Mouse (Mus musculus): ENCODE measurements around the gene Grik2. TPM values are rescaled to one million over a fixed set of nuclear protein-coding genes. Genes with fewer than 3 reads are reported as not detected.
"Not testable (repeated sequence)": the region's sequence is repeated elsewhere in the genome, so short reads cannot be mapped to it uniquely, and the experiment has no call there.

Gene Grik2
- polyA plus RNA-seq, 1 experiment from 2014 or later = 6.5 TPM

DNA sequence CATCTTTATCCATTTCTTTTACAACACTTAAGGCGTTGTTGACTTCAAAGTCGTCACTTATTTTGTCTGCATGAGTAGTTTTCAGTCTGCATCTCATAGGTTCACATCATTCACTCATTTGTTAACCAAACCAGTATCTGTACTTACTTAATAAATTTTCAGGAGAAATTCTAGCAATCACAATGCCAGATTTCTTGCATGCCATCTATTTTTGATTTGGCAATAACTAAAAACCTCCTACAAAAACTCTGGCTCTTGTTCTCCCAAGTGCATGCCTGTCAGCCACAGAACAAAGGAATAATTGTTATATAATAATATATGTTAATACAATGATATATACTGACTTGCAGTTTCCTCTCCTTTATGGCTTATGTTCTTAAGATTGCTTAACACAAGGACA lies 331.8 kb downstream of the Grik2 start:
- no peak overlapping the region for H3K9ac ChIP-seq (ENCODE audit: low read depth, low read length)

DNA sequence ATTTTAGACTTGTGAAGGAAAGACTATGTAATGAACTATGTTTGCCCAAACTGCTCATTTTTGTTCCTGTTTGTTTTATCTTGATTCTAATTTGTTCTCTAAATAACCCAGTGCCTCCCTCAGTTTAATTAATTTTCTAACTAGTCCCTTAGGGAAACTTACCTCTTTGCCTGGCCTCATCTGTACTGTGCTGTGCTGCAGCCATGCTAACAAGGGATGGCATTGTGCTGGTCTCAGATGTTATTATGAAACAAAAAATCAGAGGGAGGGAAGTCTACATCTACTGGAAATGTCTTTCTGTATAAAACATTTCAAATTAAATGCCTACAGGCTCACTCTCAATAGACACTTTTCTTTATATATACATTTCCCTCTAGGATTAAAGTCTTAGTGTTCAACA lies 335.0 kb downstream of the Grik2 start:
- ATAC-seq (ENCODE audit: low FRiP score, low TSS enrichment) = no peak
- Histone ChIP-seq H3K9me3 (ENCODE audit: control insufficient read depth, low read length) (no peaks in the 10 kb centered on the region), H3K9ac (ENCODE audit: low read depth, low read length) (no peak overlapping the region), H3K4me2 (replicated peaks; ENCODE audit: low read depth, low read length) (no peak overlapping the region), H3K4me3 (ENCODE audit: low read length) (no peak overlapping the region), H3K27me3 (ENCODE audit: control insufficient read depth, insufficient read depth, low read length) (no peaks in the 10 kb centered on the region), H3K4me1 (ENCODE audit: control insufficient read depth, insufficient read depth, low read length) (no peaks in the 10 kb centered on the region), H3K27ac (ENCODE audit: low read depth, low read length) (no peak overlapping the region), H3K36me3 (ENCODE audit: control insufficient read depth, insufficient read depth, low read length) (no peaks in the 10 kb centered on the region)

More for the DNA sequence above, 331.8 kb downstream of the Grik2 start:
- ATAC-seq (ENCODE audit: low FRiP score, low TSS enrichment) = no peak
- Histone ChIP-seq H3K4me2 (replicated peaks; ENCODE audit: low read depth, low read length) (no peak overlapping the region), H3K36me3 (ENCODE audit: control insufficient read depth, insufficient read depth, low read length) (no peaks in the 10 kb centered on the region), H3K4me3 (ENCODE audit: low read length) (no peak overlapping the region), H3K27me3 (ENCODE audit: control insufficient read depth, insufficient read depth, low read length) (no peaks in the 10 kb centered on the region), H3K4me1 (ENCODE audit: control insufficient read depth, insufficient read depth, low read length) (no peaks in the 10 kb centered on the region), H3K27ac (ENCODE audit: low read depth, low read length) (no peak overlapping the region), H3K9me3 (ENCODE audit: control insufficient read depth, low read length) (no peaks in the 10 kb centered on the region)
- WGBS = 88% methylated on average over 2 of the region's 2 CpGs

DNA sequence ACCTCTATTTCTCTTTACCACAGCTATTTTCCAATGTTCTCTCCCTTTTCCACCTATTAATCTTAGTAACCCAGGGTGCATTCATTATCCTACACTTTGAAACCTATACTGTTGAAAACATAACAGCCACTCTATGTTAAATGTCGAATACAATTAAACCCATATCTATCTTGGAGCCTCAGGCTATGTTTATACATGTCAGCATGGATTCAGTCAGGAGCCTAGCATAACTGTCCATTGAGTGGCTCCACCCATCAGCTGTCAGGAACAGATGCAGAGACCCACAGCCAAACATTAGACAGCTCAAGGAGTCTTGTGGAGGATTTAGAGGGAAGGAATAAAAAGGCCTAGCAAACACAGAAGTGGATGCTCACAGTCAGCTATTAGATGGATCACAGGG lies 347.2 kb downstream of the Grik2 start:
- no peak overlapping the region for H3K4me3 ChIP-seq (ENCODE audit: low read length)
- H3K36me3 ChIP-seq (ENCODE audit: control insufficient read depth, insufficient read depth, low read length) = no peaks in the 10 kb centered on the region
- H3K4me2 ChIP-seq (replicated peaks; ENCODE audit: low read depth, low read length) = no peak overlapping the region
- H3K9ac ChIP-seq (ENCODE audit: low read depth, low read length) = no peak overlapping the region
- H3K9me3 ChIP-seq (ENCODE audit: control insufficient read depth, low read length) = no peaks in the 10 kb centered on the region
- H3K27ac ChIP-seq (ENCODE audit: low read depth, low read length) = no peak overlapping the region
- WGBS = 75% methylated on average over 1 of the region's 1 CpGs
- ATAC-seq (ENCODE audit: low FRiP score, low TSS enrichment) = no peak
- H3K27me3 ChIP-seq (ENCODE audit: control insufficient read depth, insufficient read depth, low read length) = no peaks in the 10 kb centered on the region
- H3K4me1 ChIP-seq (ENCODE audit: control insufficient read depth, insufficient read depth, low read length) = no peaks in the 10 kb centered on the region

DNA sequence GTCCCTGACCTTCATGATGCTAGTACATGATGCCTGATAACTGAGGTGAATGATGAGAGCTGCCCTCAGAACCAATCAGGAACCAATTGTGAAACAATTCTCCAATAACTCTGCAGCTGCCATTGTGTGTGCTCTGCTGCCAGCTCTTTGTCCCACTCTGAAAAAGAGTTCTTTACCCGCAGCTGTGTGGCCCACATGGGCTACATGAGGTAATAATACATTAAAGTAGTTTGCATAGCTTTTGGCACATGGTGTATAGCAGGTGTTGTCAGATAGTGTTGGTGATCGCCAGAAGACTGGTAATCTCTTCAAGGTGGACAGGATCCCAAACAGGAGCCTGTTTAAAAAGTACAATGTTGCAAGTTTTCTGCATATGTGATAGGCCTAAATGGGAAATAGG lies 351.5 kb downstream of the Grik2 start:
- Histone ChIP-seq H3K36me3 (ENCODE audit: control insufficient read depth, insufficient read depth, low read length) (no peaks in the 10 kb centered on the region), H3K4me3 (ENCODE audit: low read length) (no peak overlapping the region), H3K4me2 (replicated peaks; ENCODE audit: low read depth, low read length) (no peak overlapping the region), H3K27ac (ENCODE audit: low read depth, low read length) (no peak overlapping the region), H3K9me3 (ENCODE audit: control insufficient read depth, low read length) (no peaks in the 10 kb centered on the region), H3K27me3 (ENCODE audit: control insufficient read depth, insufficient read depth, low read length) (no peaks in the 10 kb centered on the region), H3K4me1 (ENCODE audit: control insufficient read depth, insufficient read depth, low read length) (no peaks in the 10 kb centered on the region), H3K9ac (ENCODE audit: low read depth, low read length) (no peak overlapping the region)
- whole genome bisulfite sequencing = 81% methylated on average over 2 of the region's 2 CpGs
- ATAC-seq (ENCODE audit: low FRiP score, low TSS enrichment) = no peak

DNA sequence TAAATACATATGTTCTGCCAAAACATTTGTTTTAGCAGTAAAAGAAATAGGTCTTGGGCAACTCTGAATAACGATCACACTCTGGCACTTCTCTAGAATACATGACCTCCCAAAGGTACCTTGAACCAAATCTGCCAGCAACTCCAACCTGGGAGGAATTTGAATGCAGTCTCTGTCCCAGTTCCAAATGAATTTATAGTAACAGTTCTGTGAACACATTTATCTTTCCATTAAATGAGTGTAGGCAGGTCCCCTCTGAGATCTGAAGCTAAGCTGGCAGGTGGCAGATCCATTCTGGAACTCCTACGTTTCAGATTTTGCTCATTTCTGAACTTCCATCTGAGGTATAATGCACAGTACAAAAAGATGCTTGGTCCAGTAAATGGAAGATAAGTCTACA lies 352.3 kb downstream of the Grik2 start:
- 82% methylated on average over 2 of the region's 2 CpGs for WGBS
- H3K4me1 ChIP-seq (ENCODE audit: control insufficient read depth, insufficient read depth, low read length) = no peaks in the 10 kb centered on the region
- ATAC-seq (ENCODE audit: low FRiP score, low TSS enrichment) = no peak
- H3K4me2 ChIP-seq (replicated peaks; ENCODE audit: low read depth, low read length) = no peak overlapping the region
- H3K9me3 ChIP-seq (ENCODE audit: control insufficient read depth, low read length) = no peaks in the 10 kb centered on the region
- H3K27me3 ChIP-seq (ENCODE audit: control insufficient read depth, insufficient read depth, low read length) = no peaks in the 10 kb centered on the region
- no peaks in the 10 kb centered on the region for H3K36me3 ChIP-seq (ENCODE audit: control insufficient read depth, insufficient read depth, low read length)
- H3K9ac ChIP-seq (ENCODE audit: low read depth, low read length) = no peak overlapping the region
- H3K4me3 ChIP-seq (ENCODE audit: low read length) = no peak overlapping the region
- no peak overlapping the region for H3K27ac ChIP-seq (ENCODE audit: low read depth, low read length)

DNA sequence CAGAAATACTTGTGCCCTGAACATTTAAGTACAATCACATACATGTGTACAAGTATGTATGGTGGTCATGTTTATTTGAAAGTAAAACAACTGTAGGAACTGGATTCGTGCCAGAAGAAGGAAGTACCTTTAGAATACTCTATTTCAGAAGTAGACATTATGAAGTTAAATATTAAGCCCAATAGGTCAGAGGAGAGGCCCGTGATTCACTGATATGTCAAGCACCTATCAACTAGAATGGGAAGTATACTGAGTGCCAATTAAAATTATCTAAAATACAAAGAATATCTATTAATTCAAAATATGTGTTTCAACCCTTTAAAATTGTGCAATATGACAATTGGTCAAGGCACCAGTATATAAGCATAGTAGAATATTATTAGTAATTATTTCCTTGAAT lies 355.7 kb downstream of the Grik2 start:
- H3K4me2 ChIP-seq (replicated peaks; ENCODE audit: low read depth, low read length) = no peak overlapping the region
- H3K4me3 ChIP-seq (ENCODE audit: low read length) = no peak overlapping the region
- no peaks in the 10 kb centered on the region for H3K27me3 ChIP-seq (ENCODE audit: control insufficient read depth, insufficient read depth, low read length)
- no peaks in the 10 kb centered on the region for H3K36me3 ChIP-seq (ENCODE audit: control insufficient read depth, insufficient read depth, low read length)
- H3K9me3 ChIP-seq (ENCODE audit: control insufficient read depth, low read length) = no peaks in the 10 kb centered on the region
- 74% methylated on average over 2 of the region's 2 CpGs for WGBS
- no peak overlapping the region for H3K9ac ChIP-seq (ENCODE audit: low read depth, low read length)
- H3K4me1 ChIP-seq (ENCODE audit: control insufficient read depth, insufficient read depth, low read length) = no peaks in the 10 kb centered on the region
- H3K27ac ChIP-seq (ENCODE audit: low read depth, low read length) = no peak overlapping the region
- no peak for ATAC-seq (ENCODE audit: low FRiP score, low TSS enrichment)

DNA sequence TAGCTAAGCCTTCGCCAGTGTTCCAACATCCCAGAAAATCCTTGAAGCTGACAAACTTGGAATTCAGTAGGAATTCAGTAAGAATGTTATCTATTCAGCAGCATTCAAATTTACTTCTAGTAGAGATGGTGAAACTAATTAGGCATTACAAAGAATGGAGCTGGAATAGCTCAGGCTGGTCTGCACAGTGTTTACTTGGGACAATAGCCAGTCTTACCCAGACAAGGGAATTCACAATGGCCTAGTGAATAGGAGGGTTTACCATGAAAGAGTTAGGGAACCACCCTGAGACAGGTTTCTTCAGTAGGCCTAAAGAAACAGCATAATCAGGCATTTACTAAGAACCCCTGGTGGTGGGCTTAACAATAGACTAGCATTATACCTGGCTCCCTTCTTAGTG lies 371.4 kb downstream of the Grik2 start:
- ATAC-seq (ENCODE audit: low FRiP score, low TSS enrichment); H3K27ac ChIP-seq (ENCODE audit: low read depth, low read length); H3K9me3 ChIP-seq (ENCODE audit: control insufficient read depth, low read length); H3K4me1 ChIP-seq (ENCODE audit: control insufficient read depth, insufficient read depth, low read length); H3K4me2 ChIP-seq (replicated peaks; ENCODE audit: low read depth, low read length); H3K27me3 ChIP-seq (ENCODE audit: control insufficient read depth, insufficient read depth, low read length); H3K4me3 ChIP-seq (ENCODE audit: low read length); H3K36me3 ChIP-seq (ENCODE audit: control insufficient read depth, insufficient read depth, low read length); H3K9ac ChIP-seq (ENCODE audit: low read depth, low read length): not testable (repeated sequence)
- 87% methylated on average over 1 of the region's 1 CpGs for WGBS

DNA sequence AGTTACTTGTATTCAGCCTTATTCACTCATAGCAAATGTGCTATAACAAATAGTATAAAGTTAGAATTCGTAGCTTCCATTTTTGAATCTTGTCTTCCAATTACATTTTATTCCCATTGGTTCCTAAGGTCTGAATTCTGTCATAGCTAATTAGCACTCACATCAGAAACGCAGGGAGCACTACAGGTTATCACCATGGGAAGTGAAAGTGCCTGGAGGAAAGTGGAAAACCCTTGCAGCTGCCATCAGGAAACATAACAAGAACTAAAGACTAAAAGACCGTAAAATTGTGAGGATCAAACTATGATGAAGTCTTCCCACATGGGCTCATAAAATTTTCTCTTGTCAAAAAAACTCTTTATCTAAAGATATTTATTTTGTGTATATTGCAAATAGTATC lies 405.6 kb downstream of the Grik2 start:
- H3K27me3 ChIP-seq (ENCODE audit: control insufficient read depth, insufficient read depth, low read length) = no peaks in the 10 kb centered on the region
- no peaks in the 10 kb centered on the region for H3K9me3 ChIP-seq (ENCODE audit: control insufficient read depth, low read length)
- 77% methylated on average over 3 of the region's 3 CpGs for WGBS
- no peak overlapping the region for H3K4me3 ChIP-seq (ENCODE audit: low read length)
- no peak for ATAC-seq (ENCODE audit: low FRiP score, low TSS enrichment)
- no peaks in the 10 kb centered on the region for H3K4me1 ChIP-seq (ENCODE audit: control insufficient read depth, insufficient read depth, low read length)
- H3K4me2 ChIP-seq (replicated peaks; ENCODE audit: low read depth, low read length) = no peak overlapping the region
- no peak overlapping the region for H3K27ac ChIP-seq (ENCODE audit: low read depth, low read length)
- H3K9ac ChIP-seq (ENCODE audit: low read depth, low read length) = no peak overlapping the region
- no peaks in the 10 kb centered on the region for H3K36me3 ChIP-seq (ENCODE audit: control insufficient read depth, insufficient read depth, low read length)

DNA sequence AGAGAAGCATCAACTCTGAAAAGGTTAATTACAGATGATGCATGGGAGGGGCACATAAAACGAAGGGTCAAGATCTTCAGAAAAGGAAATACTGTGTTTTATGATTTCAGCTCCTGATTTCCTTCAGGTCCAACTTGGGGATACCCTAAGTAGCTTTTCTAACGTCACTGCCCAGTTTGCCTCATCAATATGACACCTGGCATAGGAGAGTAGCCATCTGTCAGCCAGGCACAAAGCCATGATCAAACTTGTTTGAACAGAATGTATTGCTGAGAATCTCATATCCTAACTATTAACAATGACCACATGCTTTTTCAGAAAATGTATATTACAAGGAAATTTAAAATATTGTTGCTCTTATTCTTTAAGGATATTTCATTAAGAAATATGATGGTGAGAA lies 406.7 kb downstream of the Grik2 start:
- Histone ChIP-seq H3K4me1 (ENCODE audit: control insufficient read depth, insufficient read depth, low read length) (no peaks in the 10 kb centered on the region), H3K4me2 (replicated peaks; ENCODE audit: low read depth, low read length) (no peak overlapping the region), H3K36me3 (ENCODE audit: control insufficient read depth, insufficient read depth, low read length) (no peaks in the 10 kb centered on the region), H3K9ac (ENCODE audit: low read depth, low read length) (no peak overlapping the region), H3K27me3 (ENCODE audit: control insufficient read depth, insufficient read depth, low read length) (no peaks in the 10 kb centered on the region), H3K9me3 (ENCODE audit: control insufficient read depth, low read length) (no peaks in the 10 kb centered on the region), H3K27ac (ENCODE audit: low read depth, low read length) (no peak overlapping the region), H3K4me3 (ENCODE audit: low read length) (no peak overlapping the region)
- 61% methylated on average over 2 of the region's 2 CpGs for WGBS
- ATAC-seq (ENCODE audit: low FRiP score, low TSS enrichment) = no peak

DNA sequence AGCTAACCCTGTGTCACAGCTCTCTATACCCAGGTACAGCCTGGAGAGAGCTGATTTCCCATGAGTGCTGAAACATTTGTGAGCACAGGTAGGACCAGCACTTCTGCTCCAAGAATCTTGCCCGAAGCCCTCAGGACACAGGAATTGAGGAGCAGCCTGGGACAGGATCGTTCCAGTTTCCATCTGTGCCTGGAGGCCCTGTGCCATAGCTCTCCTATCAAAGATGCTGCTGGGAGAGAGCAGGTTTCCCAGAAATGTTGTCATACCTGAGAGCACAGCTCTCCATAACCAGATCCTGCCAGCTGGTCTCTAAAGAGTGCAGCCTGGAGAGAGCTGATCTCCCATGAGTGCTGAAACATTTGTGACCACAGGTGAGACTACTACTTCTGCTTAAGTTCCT lies 420.0 kb downstream of the Grik2 start:
- Histone ChIP-seq H3K27ac (ENCODE audit: low read depth, low read length) (no peak overlapping the region), H3K9ac (ENCODE audit: low read depth, low read length) (no peak overlapping the region), H3K9me3 (ENCODE audit: control insufficient read depth, low read length) (no peaks in the 10 kb centered on the region), H3K4me3 (ENCODE audit: low read length) (no peak overlapping the region), H3K4me1 (ENCODE audit: control insufficient read depth, insufficient read depth, low read length) (no peaks in the 10 kb centered on the region), H3K4me2 (replicated peaks; ENCODE audit: low read depth, low read length) (no peak overlapping the region), H3K27me3 (ENCODE audit: control insufficient read depth, insufficient read depth, low read length) (no peaks in the 10 kb centered on the region), H3K36me3 (ENCODE audit: control insufficient read depth, insufficient read depth, low read length) (no peaks in the 10 kb centered on the region)
- WGBS = 81% methylated on average over 2 of the region's 2 CpGs
- ATAC-seq (ENCODE audit: low FRiP score, low TSS enrichment) = no peak

All from kidney, embryonic 14.5 days (tissue).